Mouse (Mus musculus) heart, postnatal 10 days (tissue): ENCODE results near the gene Fam234b. TPM values are rescaled to one million over a fixed set of nuclear protein-coding genes. Genes with fewer than 3 reads are reported as not detected.

Experiments
- DNase-seq, 2 experiments: peaks; one replicate each; pipeline ENCODE4 v3.0.0; 2021
- intact Hi-C: fragments of 180-260 bp; cut with DNase I; formaldehyde crosslinking; loops from one replicate; pipeline ENCODE4 v1.15.1; 2025
- total RNA-seq, 2 experiments: library from RNA; stranded (reverse); gene quantifications; 2 replicates each; pipeline ENCODE4 v1.2.3; 2021

The Fam234b gene
- total RNA-seq, 2 experiments from 2014 or later: 5.6 to 7.5 TPM

DNA sequence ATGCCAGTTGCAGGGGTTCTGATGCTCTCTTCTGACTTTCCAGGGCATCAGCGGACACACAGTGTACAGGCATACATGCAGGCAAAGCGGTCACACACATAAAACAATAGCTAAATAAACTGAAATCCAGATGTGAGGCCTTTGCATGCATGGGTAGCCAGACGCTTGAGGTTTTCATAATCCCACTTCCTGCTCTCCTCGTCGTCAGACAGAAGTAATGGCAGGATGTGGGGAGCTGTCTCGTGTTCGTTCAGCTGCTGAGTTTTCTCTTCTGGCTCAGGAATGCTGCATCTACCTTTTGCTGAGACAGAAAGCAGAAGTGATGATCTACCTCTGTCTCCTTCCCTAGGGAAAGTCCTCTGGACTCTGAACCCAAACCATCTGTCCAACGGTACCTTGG, 20.6 kb downstream of the Fam234b start:
- intact Hi-C loops: no loop called here
- DNase-seq: no peak

DNA sequence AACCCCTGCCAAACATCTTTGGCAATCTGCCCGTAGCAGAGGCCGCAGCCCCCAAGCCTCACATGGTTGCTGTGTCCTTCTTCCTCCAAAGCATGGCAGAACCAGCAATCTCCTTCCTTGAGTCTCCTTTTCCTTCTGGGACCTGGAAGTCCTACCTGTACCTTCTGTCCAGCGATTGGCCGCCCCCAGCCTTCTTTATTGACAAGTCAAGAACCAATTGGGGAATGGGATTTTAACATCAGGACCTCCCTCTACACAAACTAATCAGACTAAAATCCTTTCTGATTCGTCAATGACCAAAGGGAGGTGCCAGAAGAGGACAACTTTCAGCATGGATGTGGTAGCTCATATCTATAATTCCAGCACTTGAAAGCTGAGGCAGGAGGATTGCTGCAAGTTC, 22.1 kb downstream of the Fam234b start:
- no peak for DNase-seq
- intact Hi-C loops: no loop called here

- no peak for DNase-seq
- intact Hi-C loops: no loop called here
Measured at GRCm38 (mm10) chr6:135223786-135224416, 26.1 kb downstream of the Fam234b start.

- intact Hi-C loops: no loop called here
- no peak for DNase-seq
Measured at GRCm38 (mm10) chr6:135228465-135228941, 30.7 kb downstream of the Fam234b start.

DNA sequence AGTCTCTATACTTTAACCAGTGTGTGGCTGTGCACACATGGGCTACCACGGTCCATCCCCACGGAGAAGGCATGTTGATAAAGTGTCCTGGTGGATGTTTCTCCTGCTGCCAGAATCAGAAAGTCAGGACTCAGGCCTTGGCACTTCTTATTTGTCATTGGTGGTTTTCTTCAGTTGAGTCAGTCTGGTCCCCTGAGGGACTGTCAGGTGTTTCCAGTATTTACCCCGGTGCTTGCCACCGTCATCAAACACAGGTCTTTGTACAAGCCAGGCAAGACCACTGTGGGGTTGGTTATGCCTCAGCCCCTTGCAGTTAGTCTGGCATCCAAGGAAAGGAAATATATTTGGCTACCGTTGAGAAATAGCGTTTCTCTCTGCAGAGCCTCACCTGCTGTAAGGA, 32.8 kb downstream of the Fam234b start:
- DNase-seq: no peak
- intact Hi-C loops: no loop called here

DNA sequence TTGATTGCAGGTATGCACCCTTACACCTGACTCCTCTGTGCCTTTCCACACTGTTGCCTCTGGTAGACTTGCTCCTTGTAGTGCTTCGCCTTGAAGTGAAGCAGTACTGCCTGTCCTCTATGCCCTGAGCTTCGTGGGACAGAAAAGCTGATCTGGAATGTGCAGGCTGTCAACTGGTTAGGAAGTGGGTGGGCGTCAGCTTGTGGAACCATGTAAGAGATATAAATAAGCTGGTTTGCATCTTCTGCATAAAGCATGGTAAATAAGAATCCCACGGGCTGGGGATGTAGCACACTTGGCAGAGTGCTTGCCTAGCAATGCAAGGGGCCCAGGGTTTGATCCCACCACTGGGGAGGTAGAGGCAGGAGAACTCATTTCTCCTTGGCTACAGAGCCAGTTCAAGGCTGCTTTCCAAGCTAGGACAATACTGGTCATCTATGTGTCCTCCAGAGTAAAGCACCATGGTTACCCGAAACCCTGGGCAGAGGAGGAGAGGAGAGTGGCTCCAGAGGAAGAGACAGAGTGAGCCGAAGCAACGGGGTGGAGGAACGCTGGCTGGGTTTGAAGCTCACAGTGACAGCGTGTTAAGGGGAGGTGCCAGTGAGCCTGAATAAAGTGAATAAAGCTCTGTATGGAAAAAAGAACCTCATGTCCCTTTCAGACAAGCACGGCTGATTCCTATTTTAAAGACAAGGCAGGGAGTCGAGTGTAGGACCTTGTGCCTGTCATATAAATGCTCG, 34.8 kb downstream of the Fam234b start:
- DNase-seq: no peak
- intact Hi-C loops: no loop called here

DNA sequence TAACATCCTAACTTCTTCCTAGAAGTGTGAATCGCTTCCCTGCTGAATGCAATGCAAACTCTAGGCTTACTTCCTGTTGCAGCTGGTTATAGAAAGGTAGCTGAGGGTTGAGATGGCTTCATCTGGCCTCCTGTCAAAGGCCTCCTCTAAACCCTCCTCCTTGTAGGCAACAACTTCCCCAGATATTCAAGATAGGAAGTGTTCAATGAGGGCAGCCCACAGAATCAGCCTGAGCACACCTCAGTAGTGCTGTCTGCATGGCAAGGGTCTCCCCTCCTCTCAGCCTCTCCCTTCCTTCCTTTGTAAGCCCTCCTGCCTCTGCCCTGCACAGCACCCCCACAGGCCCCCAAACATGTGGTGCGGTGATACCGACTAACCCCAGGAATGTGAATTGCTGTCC, 38.0 kb downstream of the Fam234b start:
- intact Hi-C loops: loop anchor here (2.0 kb wide), 2 partner anchors 87 to 149 kb away; no protein-coding TSS in a partner anchor
- DNase-seq: no peak

GRCm38 (mm10) chr6:135236576-135236975, 38.8 kb downstream of the Fam234b start:
- intact Hi-C loops: loop anchor here (2.0 kb wide), 2 partner anchors 88 to 150 kb away; no protein-coding TSS in a partner anchor
- no peak for DNase-seq

DNA sequence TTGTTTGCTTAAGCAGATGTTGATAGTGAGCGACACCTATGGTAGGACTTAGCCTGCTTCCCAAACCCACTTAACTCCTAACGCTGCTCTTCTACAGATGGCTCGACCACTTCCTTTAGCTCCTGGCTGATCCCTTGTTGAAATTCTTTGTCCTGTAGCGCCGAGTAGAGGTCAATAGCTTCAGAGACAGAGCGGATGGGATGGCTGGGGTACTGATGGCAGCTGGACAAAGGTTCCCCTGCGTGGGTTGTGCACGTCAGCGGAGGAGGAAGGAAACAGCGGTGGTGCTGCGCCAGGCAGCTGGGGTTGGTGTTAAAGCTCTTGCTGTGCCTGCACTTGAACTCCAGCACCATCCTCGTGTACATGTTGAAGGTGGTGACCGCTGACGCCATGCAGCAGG, 39.5 kb downstream of the Fam234b start:
- intact Hi-C loops: loop anchor here (1.0 to 2.0 kb wide), 3 partner anchors 49 to 151 kb away; no protein-coding TSS in a partner anchor
- peak; percentile 46 to 48 for DNase-seq

DNA sequence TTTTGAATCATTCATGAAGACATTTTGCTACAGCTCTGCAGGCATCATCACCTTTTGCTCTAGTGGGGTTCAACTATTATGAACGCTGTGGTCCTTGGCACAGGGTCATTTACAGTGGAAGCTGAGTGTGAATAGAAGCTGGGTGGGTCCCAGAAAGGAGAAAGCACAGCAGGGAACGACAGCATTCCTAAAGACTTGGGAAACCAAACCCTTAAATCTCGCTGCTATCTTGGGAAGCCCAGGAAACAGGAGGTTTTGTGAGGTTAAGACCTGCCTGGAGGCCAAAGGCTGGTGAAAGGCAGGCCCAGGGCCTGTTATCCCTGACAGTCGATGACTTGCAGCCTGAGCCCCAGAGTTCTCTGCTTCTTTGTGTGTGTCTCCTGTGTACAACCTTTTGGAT, 40.4 kb downstream of the Fam234b start:
- DNase-seq: no peak
- intact Hi-C loops: no loop called here

- DNase-seq: no peak
- intact Hi-C loops: loop anchor here (10.0 kb wide), 1 partner anchor 584 kb away; no protein-coding TSS in a partner anchor
Measured at GRCm38 (mm10) chr6:135240361-135240760, 42.6 kb downstream of the Fam234b start.

DNA sequence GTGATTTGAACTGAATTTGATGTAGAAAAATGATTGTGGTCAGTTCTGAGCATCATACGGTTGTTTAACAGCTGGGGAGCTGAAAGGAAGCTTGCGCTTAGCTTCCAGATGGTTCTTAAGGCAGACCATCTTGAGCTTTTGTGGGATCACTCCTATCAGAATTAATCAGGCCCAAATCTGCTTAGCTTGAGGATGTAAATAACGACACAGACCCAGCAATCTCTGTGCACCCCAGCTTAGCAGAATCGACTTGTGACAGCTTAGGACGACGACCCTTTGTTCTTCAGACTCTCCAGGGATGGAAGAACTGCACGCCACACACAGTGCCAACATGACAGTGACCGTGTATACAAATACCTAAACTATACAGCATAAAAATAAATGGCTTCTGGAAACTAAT, 47.8 kb downstream of the Fam234b start:
- intact Hi-C loops: loop anchor here (10.0 kb wide), 1 partner anchor 579 kb away; no protein-coding TSS in a partner anchor

GRCm38 (mm10) chr6:135247861-135248260, 50.1 kb downstream of the Fam234b start:
- intact Hi-C loops: loop anchor here (10.0 kb wide), 1 partner anchor 577 kb away; no protein-coding TSS in a partner anchor
- DNase-seq: no peak

More for the DNA sequence above, 47.8 kb downstream of the Fam234b start:
- DNase-seq: no peak

DNA sequence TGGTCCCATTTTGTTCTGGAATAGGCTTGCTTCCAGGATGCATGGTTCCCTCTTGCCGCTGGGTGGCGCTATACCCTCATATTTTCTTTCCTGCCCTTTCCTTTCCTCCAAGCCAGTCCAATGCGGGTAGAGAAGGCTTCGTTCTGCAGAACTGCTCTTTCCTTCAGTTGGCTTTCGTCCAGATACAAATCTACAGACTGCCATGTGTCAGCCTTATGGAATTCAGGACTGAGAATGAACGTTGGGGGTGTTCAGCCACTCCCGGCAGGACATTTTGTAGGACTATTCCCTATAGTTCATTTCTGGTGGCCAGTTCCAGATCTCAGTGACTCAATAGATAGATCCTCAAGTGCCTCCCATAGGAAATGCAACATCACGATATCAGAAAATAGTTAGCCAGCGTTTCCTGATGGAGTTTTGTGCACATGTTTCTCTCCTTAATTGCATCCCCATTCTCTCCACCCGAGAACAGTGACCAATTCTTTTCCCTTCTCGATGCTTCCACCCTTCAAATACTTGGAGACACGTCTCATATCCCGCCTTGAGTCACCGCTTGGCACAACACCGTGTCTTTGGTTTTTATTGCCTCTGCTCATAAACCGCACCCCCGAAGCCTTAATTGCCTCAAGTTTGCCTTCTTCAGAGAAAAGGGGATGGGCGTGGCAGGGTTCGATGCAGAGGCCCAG, 52.2 kb downstream of the Fam234b start:
- DNase-seq: peak; percentile 84 to 88
- intact Hi-C loops: loop anchor here (1.0 to 10.0 kb wide), 4 partner anchors 113 to 575 kb away; partner anchors contain the start of gene Emp1

- intact Hi-C loops: loop anchor here (2.0 kb wide), 1 partner anchor 112 kb away; the partner anchor contains the start of gene Emp1
- DNase-seq: no peak
Measured at GRCm38 (mm10) chr6:135250926-135251699, 53.3 kb downstream of the Fam234b start.

DNA sequence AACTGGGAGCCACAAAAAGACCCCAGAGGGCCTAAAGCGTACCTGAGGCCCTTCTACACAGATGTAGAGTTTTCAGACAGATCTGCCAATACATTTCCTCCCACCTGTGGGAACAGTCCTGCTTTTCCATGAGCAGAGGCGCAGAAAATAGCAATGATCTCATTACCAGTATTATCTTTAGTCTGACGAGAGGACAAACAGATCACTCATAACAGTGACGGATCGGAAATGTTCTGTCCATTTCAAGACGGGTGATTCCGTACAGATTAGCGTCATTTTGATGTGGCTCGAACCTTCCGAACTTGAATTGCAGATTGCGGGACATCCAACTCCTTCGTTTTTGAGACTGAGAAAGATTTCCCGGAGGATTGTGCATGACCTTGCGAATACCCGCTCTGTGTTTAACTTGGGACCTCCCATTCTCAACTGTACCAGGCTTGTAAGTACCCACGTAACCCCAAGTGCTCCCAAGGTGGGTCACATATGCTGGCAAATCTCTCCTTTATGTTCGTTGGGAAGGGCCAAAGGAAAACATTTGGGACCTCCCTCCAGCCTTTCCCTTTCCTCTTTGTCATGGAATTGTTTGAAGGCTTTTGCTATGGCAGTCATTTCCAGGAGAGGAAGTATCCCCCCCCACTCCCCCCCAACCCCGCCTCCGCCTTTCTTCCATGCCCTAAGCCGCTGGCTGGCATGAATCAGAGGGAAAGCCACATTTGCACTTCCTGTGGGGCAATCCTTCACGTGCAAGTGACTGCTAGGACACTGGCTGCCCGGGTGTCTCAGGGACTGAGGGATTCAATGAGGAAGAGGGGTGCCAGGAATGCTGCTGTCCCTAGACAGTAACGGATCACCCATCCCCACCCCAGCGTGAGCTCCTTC, 54.3 kb downstream of the Fam234b start:
- peak; percentile 33 to 36 for DNase-seq
- intact Hi-C loops: loop anchor here (2.0 kb wide), 2 partner anchors 61 to 111 kb away; partner anchors contain the start of gene Emp1

DNA sequence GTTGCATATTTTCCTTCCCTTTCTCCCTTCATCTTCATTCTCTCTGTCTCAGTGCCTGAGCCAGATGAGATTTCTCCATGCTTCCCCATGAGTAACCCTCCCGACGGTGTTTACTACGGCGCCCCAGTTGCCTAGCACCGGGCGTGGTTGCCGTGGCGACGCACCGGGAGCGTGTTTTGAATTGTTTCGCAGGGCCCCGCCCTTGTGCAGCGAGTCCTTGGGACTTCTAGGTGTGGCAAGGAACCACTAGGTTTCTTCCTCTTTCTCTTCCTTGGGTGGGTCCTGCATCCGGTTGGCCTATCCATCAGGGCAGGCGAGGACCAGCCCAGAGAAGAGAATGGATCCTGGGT, 54.9 kb downstream of the Fam234b start:
- intact Hi-C loops: loop anchor here (2.0 kb wide), 1 partner anchor 60 kb away; no protein-coding TSS in a partner anchor
- DNase-seq: peak; percentile 86 to 91

GRCm38 (mm10) chr6:135254153-135254552, 56.4 kb downstream of the Fam234b start, which contains the start of gene Gsg1:
Gsg1 (minus strand) TSS chr6:135254351.
- intact Hi-C loops: no loop called here
- DNase-seq: no peak

DNA sequence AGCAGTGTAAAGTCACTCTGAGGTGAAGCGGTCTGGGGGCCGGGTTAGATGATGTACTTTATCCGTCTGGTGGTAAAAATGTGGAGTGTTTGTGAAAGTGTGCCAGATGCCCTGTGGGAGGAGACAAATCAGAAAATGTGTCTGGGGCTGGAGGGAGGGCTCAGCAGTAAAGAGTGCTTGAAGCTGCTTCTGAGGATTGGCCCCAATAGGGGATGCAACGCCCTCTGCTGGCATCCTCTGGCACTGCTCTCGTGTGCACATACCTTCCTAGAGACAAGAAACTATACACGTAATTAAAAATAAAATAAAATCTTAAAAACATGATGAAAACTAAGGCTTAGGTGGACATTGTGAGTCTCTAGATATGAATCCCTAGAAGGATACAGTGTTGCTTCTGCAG, 62.7 kb downstream of the Fam234b start:
- intact Hi-C loops: no loop called here
- DNase-seq: no peak
